Mouse (Mus musculus) limb, embryonic 10.5 days (tissue): Measurements from ENCODE around the gene Ubp1. TPM values are rescaled to one million over a fixed set of nuclear protein-coding genes. Genes with fewer than 3 reads are reported as not detected.

Source experiments
- DNase-seq: peaks from one replicate; pipeline ENCODE4 v3.0.0-alpha.2; 2017; ENCODE audit warnings: low spot score
- H3K27ac ChIP-seq: fragments of 300-500 bp; sonication (generic); 2 replicates; pipeline ENCODE4 v1.5.1; 2016; ENCODE audit warnings: mild to moderate bottlenecking
- H3K27me3 ChIP-seq: fragments of 300-500 bp; sonication (generic); 2 replicates; pipeline ENCODE4 v1.6.1; 2016; ENCODE audit warnings: low read depth, mild to moderate bottlenecking; ENCODE audit not compliant: poor library complexity, severe bottlenecking
- H3K36me3 ChIP-seq: fragments of 300-500 bp; sonication (generic); 2 replicates; pipeline ENCODE4 v1.6.1; 2016; ENCODE audit warnings: mild to moderate bottlenecking, moderate library complexity
- H3K4me1 ChIP-seq: fragments of 300-500 bp; sonication (generic); 2 replicates; pipeline ENCODE4 v1.6.1; 2016
- H3K4me3 ChIP-seq: fragments of 300-500 bp; sonication (generic); 2 replicates; pipeline ENCODE4 v1.5.1; 2016; ENCODE audit warnings: mild to moderate bottlenecking, moderate library complexity
- H3K9me3 ChIP-seq: fragments of 300-500 bp; sonication (generic); replicated peaks from 2 replicates; pipeline ENCODE4 v1.6.1; 2016; ENCODE audit warnings: mild to moderate bottlenecking
- WGBS: fragments of 180-500 bp; shearing (Covaris S2); methylation state at CpG from one replicate; pipeline ENCODE4 v1.1.7; 2016; 5-methylcytosine and 5-hydroxymethylcytosine counted together
- polyA plus RNA-seq: library from polyadenylated mRNA; unstranded; fragments of >200 nt; fragmentation: Nextera tagmentation; extraction: Ambion mirVana; gene quantifications from 2 replicates; pipeline ENCODE4 v1.2.1, GENCODE M21; 2016

The Ubp1 gene
- polyA plus RNA-seq, 1 experiment from 2014 or later: 43.6 TPM

DNA sequence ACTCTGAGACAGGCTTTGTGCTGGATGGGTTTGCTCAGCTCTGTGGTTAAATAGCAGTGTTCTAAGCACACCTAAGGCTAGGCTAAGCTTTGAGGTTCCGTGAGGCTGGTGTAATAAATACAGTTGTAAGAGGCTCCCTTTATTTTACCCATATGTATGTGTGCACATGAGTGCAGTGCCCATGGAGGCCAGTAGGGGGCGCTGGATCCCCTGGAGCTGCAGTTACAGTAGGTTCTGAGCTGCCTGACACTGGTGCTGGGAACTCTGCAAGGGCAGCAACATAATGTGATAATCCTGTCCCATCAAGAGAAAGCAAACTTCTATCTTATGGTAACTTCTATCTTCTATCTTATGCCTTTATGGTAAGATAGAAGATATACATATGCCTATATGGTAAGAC, 67.6 kb downstream of the Ubp1 start:
- 58% methylated on average over 2 of the region's 2 CpGs for WGBS
- no peaks in the 10 kb centered on the region for H3K27me3 ChIP-seq

GRCm38 (mm10) chr9:114006801-114007200, 76.1 kb downstream of the Ubp1 start:
- H3K27ac ChIP-seq: no peak overlapping the region
- DNase-seq: no peak
- no peak overlapping the region for H3K4me3 ChIP-seq
- H3K4me1 ChIP-seq: no peaks in the 10 kb centered on the region
- no peaks in the 10 kb centered on the region for H3K9me3 ChIP-seq
- peaks cover 4% of the 10 kb centered on the region; the same call in 1 of the 2 replicates for H3K36me3 ChIP-seq
- H3K27me3 ChIP-seq: no peaks in the 10 kb centered on the region
- WGBS: 79% methylated on average over 9 of the region's 9 CpGs

More for the DNA sequence above, 67.6 kb downstream of the Ubp1 start:
- DNase-seq: no peak
- Histone ChIP-seq H3K9me3 (no peaks in the 10 kb centered on the region), H3K27ac (no peak overlapping the region), H3K4me1 (no peaks in the 10 kb centered on the region), H3K36me3 (peaks cover 13% of the 10 kb centered on the region), H3K4me3 (no peak overlapping the region)

DNA sequence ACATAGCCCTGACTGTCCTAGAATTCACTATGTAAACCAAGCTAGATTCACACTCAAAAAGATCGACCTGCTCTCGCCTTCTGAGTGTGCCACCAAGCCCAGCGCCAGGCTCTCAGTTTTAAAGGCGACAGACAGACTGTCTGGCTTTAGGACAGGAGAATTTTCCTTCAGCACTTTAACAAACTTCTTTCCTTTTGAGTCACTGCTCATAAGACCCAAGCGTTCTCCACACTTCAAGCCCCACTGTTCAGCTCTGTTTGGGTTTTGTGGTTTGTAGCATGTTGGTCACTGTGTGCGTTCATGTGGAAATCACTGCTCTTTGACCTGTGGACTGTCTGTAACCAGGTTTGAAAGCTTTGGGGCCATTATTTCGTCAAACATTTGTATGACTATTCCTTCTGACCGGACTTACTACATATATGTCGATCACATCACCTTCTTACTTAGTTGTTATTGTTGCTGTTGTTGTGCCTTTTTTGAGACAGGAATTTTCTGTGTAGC, 77.2 kb downstream of the Ubp1 start:
- Histone ChIP-seq H3K9me3 (no peaks in the 10 kb centered on the region), H3K27ac (no peak overlapping the region), H3K27me3 (no peaks in the 10 kb centered on the region), H3K4me3 (no peak overlapping the region), H3K4me1 (no peaks in the 10 kb centered on the region), H3K36me3 (no peaks in the 10 kb centered on the region)
- DNase-seq: no peak
- 95% methylated on average over 9 of the region's 9 CpGs for WGBS

DNA sequence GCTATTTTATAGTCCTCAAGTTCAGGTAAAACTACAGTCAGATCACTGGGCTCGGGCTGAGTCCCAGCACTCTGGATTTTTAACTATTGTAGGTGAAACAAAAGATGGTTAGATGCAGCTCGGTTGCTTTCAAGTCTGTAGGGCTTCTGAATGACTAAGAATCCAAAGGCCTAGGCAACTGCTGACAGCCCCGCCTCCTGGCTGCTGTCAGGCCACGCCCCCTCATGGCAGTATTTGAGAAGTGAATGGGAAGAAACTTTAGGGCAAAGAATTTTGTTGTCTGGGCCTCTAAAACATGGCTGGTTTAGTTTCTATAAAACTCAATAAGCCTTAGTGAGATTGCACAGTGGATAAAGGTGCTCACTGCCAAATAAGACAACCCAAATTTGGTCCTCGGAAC, 78.8 kb downstream of the Ubp1 start:
- Histone ChIP-seq H3K9me3 (no peaks in the 10 kb centered on the region), H3K27ac (no peak overlapping the region), H3K4me3 (no peak overlapping the region), H3K27me3 (no peaks in the 10 kb centered on the region), H3K4me1 (no peaks in the 10 kb centered on the region), H3K36me3 (no peaks in the 10 kb centered on the region)
- WGBS: 55% methylated on average over 5 of the region's 5 CpGs
- no peak for DNase-seq

DNA sequence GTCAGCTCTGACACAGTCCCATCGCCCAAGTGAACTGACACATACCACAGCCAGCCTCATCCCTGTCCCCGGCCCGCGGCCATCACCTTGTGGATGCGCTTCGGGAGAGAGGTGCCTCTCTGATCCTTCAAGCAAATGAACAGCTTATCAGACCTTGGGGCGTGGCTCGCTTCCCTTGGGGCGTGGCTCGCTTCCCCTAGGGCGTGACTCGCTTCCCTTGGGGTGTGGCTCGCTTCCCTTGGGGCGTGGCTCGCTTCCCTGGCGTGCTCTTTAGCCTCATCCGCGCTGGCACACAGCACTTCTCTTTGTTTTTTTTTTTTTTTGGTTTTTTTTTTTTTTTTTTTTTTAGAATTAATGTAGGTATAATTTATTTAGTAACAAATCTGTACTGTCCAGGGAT, 80.5 kb downstream of the Ubp1 start:
- no peaks in the 10 kb centered on the region for H3K9me3 ChIP-seq
- no peaks in the 10 kb centered on the region for H3K27me3 ChIP-seq
- H3K4me3 ChIP-seq: no peak overlapping the region
- DNase-seq: no peak
- no peaks in the 10 kb centered on the region for H3K36me3 ChIP-seq
- H3K27ac ChIP-seq: no peak overlapping the region
- 72% methylated on average over 18 of the region's 18 CpGs for WGBS
- no peaks in the 10 kb centered on the region for H3K4me1 ChIP-seq

DNA sequence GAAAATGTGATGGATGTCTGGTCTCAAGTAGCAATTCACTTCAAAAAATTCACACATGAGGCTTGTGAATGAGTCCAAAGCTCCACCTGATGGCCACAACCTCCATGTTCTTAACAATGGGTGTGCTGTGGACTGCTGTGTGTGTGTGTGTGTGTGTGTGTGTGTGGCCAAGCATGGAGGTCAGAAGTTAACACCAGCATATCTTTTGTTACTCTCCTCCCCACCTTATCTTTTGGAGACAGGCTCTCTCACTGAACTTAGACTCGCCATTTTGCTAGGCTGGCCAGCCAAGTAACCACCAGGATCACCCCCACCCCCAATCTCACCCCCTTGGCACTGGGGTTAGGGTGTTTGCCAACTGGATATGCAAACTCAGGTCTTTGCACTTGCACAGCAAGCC, 83.3 kb downstream of the Ubp1 start:
- 86% methylated on average over 1 of the region's 1 CpGs for WGBS
- DNase-seq: no peak
- Histone ChIP-seq H3K9me3 (no peaks in the 10 kb centered on the region), H3K27me3 (no peaks in the 10 kb centered on the region), H3K27ac (no peak overlapping the region), H3K36me3 (no peaks in the 10 kb centered on the region), H3K4me1 (no peaks in the 10 kb centered on the region), H3K4me3 (no peak overlapping the region)

DNA sequence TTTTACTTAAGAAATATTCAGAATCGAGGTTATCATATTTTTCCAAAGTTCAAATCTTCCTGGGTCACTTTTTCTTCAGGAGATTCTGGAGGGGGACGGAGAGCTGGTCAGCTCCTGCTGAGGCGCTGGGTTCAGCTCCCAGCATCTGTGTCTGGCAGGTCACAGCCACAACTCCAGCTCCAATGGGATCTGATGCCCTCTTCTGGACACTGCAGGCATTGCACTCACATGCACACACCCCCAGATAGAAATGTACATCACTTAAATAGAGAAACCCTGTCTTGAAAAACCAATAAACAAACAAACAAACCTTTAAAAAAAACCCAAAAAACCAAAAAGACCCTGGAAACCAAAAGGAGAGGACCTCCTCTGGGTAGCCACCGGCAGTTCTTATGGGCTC, 85.0 kb downstream of the Ubp1 start:
- no peaks in the 10 kb centered on the region for H3K36me3 ChIP-seq
- H3K9me3 ChIP-seq: no peaks in the 10 kb centered on the region
- no peak for DNase-seq
- H3K4me3 ChIP-seq: no peak overlapping the region
- peaks cover 9% of the 10 kb centered on the region for H3K27me3 ChIP-seq
- H3K4me1 ChIP-seq: no peaks in the 10 kb centered on the region
- WGBS: 89% methylated on average over 4 of the region's 4 CpGs
- no peak overlapping the region for H3K27ac ChIP-seq

- Histone ChIP-seq H3K4me3 (no peak overlapping the region), H3K4me1 (no peaks in the 10 kb centered on the region), H3K27ac (no peak overlapping the region), H3K27me3 (peaks cover 15% of the 10 kb centered on the region), H3K9me3 (no peaks in the 10 kb centered on the region), H3K36me3 (no peaks in the 10 kb centered on the region)
- WGBS: 86% methylated on average over 4 of the region's 4 CpGs
- no peak for DNase-seq
These were observed 85.7 kb downstream of the Ubp1 start for GRCm38 (mm10) chr9:114016402-114016801.

DNA sequence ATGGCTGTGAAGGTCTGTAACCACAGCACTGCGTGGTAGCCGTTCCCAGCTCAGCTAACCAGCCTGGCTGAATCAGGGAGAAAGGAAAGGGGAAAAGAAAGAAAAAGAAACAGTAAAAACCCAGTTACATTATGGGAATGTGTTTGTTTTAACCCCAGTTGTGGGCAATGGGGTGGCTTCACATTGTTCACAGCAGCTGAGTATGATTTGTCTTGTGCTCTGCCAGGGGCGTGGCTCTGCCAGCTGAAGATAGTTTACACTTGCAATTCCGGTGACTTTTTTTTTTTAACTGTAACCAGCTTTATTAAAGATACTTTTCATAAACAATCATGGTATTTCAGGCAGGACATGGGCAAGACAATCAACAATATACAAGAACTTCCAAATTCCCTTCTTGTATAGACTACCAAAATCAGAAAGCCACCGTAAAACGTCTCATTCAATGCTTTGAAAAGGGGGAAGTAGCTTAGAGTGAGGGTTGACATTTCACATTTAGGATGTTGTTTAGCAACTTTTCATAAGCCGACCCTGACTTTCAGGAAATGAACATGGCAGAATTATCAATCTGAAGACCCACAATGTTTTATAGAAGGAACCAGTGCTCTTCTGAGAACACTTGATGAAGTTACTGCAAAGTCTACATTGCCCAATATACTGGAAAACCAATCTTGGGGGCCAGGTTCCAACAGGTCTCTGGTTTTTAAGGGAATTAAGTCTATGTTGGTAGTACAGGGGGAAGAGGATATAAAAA, 88.5 kb downstream of the Ubp1 start:
- no peak for DNase-seq
- 91% methylated on average over 7 of the region's 7 CpGs for WGBS
- Histone ChIP-seq H3K4me1 (0 out of 2 replicates have a peak, but pooled peaks cover 7% of the 10 kb centered on the region), H3K27ac (no peak overlapping the region), H3K4me3 (no peak overlapping the region), H3K9me3 (no peaks in the 10 kb centered on the region), H3K36me3 (no peaks in the 10 kb centered on the region), H3K27me3 (peaks cover 43% of the 10 kb centered on the region)

DNA sequence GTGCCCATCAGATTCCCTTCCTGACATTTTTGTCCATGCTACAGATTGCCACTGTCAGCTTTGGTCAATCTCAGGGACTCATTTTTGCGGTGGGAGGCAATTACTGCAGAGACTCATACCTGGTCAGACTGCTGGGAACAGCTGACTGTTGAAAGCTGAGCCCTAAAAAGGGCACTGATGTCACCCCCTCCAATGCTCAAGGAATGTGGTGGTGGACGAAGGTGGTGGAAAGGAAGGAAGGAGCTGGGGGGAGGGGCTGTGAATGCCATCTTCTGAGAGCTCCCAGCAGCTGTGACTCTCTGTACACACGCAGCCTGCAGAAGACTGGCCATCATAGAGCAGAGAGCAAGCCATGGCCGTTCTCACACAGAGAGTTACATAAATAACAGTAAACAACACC, 91.4 kb downstream of the Ubp1 start:
- DNase-seq: no peak
- no peak overlapping the region for H3K4me3 ChIP-seq
- H3K27ac ChIP-seq: no peak overlapping the region
- H3K27me3 ChIP-seq: peaks cover 62% of the 10 kb centered on the region
- no peaks in the 10 kb centered on the region for H3K9me3 ChIP-seq
- no peaks in the 10 kb centered on the region for H3K36me3 ChIP-seq
- H3K4me1 ChIP-seq: peaks cover 28% of the 10 kb centered on the region
- 42% methylated on average over 4 of the region's 4 CpGs for WGBS

DNA sequence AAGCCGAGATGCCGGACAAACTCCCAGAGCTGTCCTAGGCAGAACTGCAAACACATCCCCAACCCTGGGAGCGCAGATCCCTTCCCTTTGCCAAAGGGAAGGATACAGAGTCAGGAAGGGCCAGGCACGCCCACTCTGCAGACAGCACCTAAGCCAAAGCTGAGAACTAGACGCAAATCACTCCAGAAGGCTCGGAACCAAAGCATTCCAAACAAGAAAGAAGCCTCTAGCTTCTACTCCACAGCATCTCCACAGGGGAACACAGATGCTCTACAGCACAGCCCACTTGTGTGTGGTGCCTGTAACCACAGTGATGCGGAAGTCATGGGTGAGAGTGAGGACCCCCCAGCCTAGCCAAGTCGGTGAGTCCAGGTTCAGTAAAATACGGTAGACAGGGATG, 94.4 kb downstream of the Ubp1 start:
- Histone ChIP-seq H3K4me1 (peaks cover 28% of the 10 kb centered on the region), H3K27me3 (peaks cover 89% of the 10 kb centered on the region), H3K4me3 (peak overlapping the region; percentile 76), H3K27ac (no peak overlapping the region), H3K9me3 (no peaks in the 10 kb centered on the region), H3K36me3 (no peaks in the 10 kb centered on the region)
- 30% methylated on average over 9 of the region's 9 CpGs for WGBS
- DNase-seq: peak; percentile 42

GRCm38 (mm10) chr9:114025846-114026245, 95.1 kb downstream of the Ubp1 start:
- H3K27ac ChIP-seq: peak overlapping the region; percentile 82
- peaks cover 89% of the 10 kb centered on the region for H3K27me3 ChIP-seq
- WGBS: 4% methylated on average over 8 of the region's 8 CpGs
- H3K9me3 ChIP-seq: no peaks in the 10 kb centered on the region
- peak overlapping the region; percentile 76 for H3K4me3 ChIP-seq
- peaks cover 28% of the 10 kb centered on the region for H3K4me1 ChIP-seq
- H3K36me3 ChIP-seq: no peaks in the 10 kb centered on the region
- peak; percentile 75 for DNase-seq

- 1% methylated on average over 52 of the region's 52 CpGs for WGBS
- H3K9me3 ChIP-seq: no peaks in the 10 kb centered on the region
- peak overlapping the region; percentile 82 for H3K27ac ChIP-seq
- peaks cover 28% of the 10 kb centered on the region for H3K4me1 ChIP-seq
- peaks cover 89% of the 10 kb centered on the region for H3K27me3 ChIP-seq
- peak overlapping the region; percentile 76 for H3K4me3 ChIP-seq
- DNase-seq: peak; percentile 95
- no peaks in the 10 kb centered on the region for H3K36me3 ChIP-seq
These were observed 95.7 kb downstream of the Ubp1 start for GRCm38 (mm10) chr9:114026261-114026934.
